Mouse (Mus musculus) MEL (cell line): ENCODE results near the gene Atg2a. TPM values are rescaled to one million over a fixed set of nuclear protein-coding genes. Genes with fewer than 3 reads are reported as not detected.

Experiments used
- DNase-seq: peaks from one replicate; pipeline ENCODE4 v3.0.0; 2011; ENCODE audit warnings: low read depth, low spot score
- H3K27ac ChIP-seq: 2 replicates; pipeline ENCODE4 v1.5.1; 2012; ENCODE audit warnings: low read depth, mild to moderate bottlenecking, control low read depth, low read length, moderate library complexity; ENCODE audit not compliant: control insufficient read depth
- H3K27me3 ChIP-seq, 2 experiments: fragments of 150-350 bp in 1 of 2; sonication (generic) in 1 of 2; 2 replicates each; pipeline ENCODE4 v1.6.1; 2012; ENCODE audit warnings: low read length in 2 of 2, mild to moderate bottlenecking in 2 of 2, improper control_type of control experiment in 1 of 2, moderate library complexity in 1 of 2; ENCODE audit not compliant: insufficient read depth in 2 of 2, control insufficient read depth in 1 of 2
- H3K36me3 ChIP-seq, 2 experiments: 2 replicates each; pipeline ENCODE4 v1.6.1; 2012 to 2014; ENCODE audit warnings: low read length in 2 of 2, improper control_type of control experiment in 1 of 2, inconsistent platforms in 1 of 2, mild to moderate bottlenecking in 1 of 2; ENCODE audit not compliant: insufficient read depth in 2 of 2, control insufficient read depth in 1 of 2
- H3K4me1 ChIP-seq, 2 experiments: fragments of 150-350 bp in 1 of 2; sonication (generic) in 1 of 2; 2 replicates each; pipeline ENCODE4 v1.6.1; 2012; ENCODE audit warnings: low read length in 2 of 2, improper control_type of control experiment in 1 of 2, mild to moderate bottlenecking in 1 of 2; ENCODE audit not compliant: insufficient read depth in 2 of 2, control insufficient read depth in 1 of 2
- H3K4me3 ChIP-seq, 2 experiments: fragments of 150-350 bp in 1 of 2; sonication (generic) in 1 of 2; 2 replicates each; pipeline ENCODE4 v1.5.1; 2012; ENCODE audit warnings: low read depth in 2 of 2, low read length in 2 of 2, mild to moderate bottlenecking in 2 of 2, moderate library complexity in 2 of 2, control low read depth in 1 of 2, improper control_type of control experiment in 1 of 2; ENCODE audit not compliant: control insufficient read depth in 1 of 2, insufficient read depth in 1 of 2
- H3K79me2 ChIP-seq: 2 replicates; pipeline ENCODE4 v1.6.1; 2012; ENCODE audit warnings: mild to moderate bottlenecking, low read length, moderate library complexity; ENCODE audit not compliant: control insufficient read depth, poor library complexity, insufficient read depth
- H3K9ac ChIP-seq: 2 replicates; pipeline ENCODE4 v1.6.1; 2012; ENCODE audit warnings: low read depth, mild to moderate bottlenecking, control low read depth, low read length, moderate library complexity; ENCODE audit not compliant: control insufficient read depth, poor library complexity, severe bottlenecking
- H3K9me3 ChIP-seq: fragments of 150-350 bp; sonication (generic); replicated peaks from 2 replicates; pipeline ENCODE4 v1.6.1; 2012; ENCODE audit warnings: mild to moderate bottlenecking, low read length, improper control_type of control experiment, moderate library complexity; ENCODE audit not compliant: insufficient read depth
- CHD1 ChIP-seq: IDR thresholded peaks from 2 replicates; pipeline ENCODE4 v1.6.1; 2012; ENCODE audit warnings: low read depth, mild to moderate bottlenecking, inconsistent platforms, low read length, improper control_type of control experiment
- E2F4 ChIP-seq: IDR thresholded peaks from 2 replicates; pipeline ENCODE4 v1.6.1; 2011; ENCODE audit warnings: low read depth, low read length, improper control_type of control experiment, borderline replicate concordance
- EP300 ChIP-seq, 2 experiments: IDR thresholded peaks; 2 replicates each; pipeline ENCODE4 v1.6.1; 2011; ENCODE audit warnings: improper control_type of control experiment in 2 of 2, low read length in 2 of 2, low read depth in 1 of 2, mild to moderate bottlenecking in 1 of 2
- ETS1 ChIP-seq: IDR thresholded peaks from 2 replicates; pipeline ENCODE4 v1.6.1; 2012; ENCODE audit warnings: low read depth, mild to moderate bottlenecking, inconsistent platforms, low read length, improper control_type of control experiment, moderate library complexity
- GATA1 ChIP-seq: IDR thresholded peaks from 2 replicates; pipeline ENCODE4 v1.6.1; 2011; ENCODE audit warnings: low read depth, low read length, improper control_type of control experiment
- KAT2A ChIP-seq: conservative IDR thresholded peaks from 2 replicates; pipeline ENCODE4 v1.6.1; 2012; ENCODE audit warnings: low read depth, low read length, improper control_type of control experiment, inconsistent platforms
- MAFK ChIP-seq: IDR thresholded peaks from 2 replicates; pipeline ENCODE4 v1.6.1; 2011; ENCODE audit warnings: low read depth, mild to moderate bottlenecking, low read length, improper control_type of control experiment, borderline replicate concordance
- MAX ChIP-seq: IDR thresholded peaks from 2 replicates; pipeline ENCODE4 v1.6.1; 2011; ENCODE audit warnings: low read length, improper control_type of control experiment
- MXI1 ChIP-seq: IDR thresholded peaks from 2 replicates; pipeline ENCODE4 v1.6.1; 2011; ENCODE audit warnings: mild to moderate bottlenecking, low read depth, low read length, improper control_type of control experiment
- NELFE ChIP-seq: IDR thresholded peaks from 2 replicates; pipeline ENCODE4 v1.6.1; 2011; ENCODE audit warnings: low read depth, low read length, improper control_type of control experiment
- POLR2AphosphoS5 ChIP-seq: IDR thresholded peaks from 2 replicates; pipeline ENCODE4 v1.6.1; 2012; ENCODE audit warnings: low read depth, borderline replicate concordance, mild to moderate bottlenecking, inconsistent platforms, low read length, moderate library complexity, mixed read lengths
- RCOR1 ChIP-seq: IDR thresholded peaks from 2 replicates; pipeline ENCODE4 v1.6.1; 2012; ENCODE audit warnings: low read depth, mild to moderate bottlenecking, inconsistent platforms, low read length, improper control_type of control experiment
- SIN3A ChIP-seq: IDR thresholded peaks from 2 replicates; pipeline ENCODE4 v1.6.1; 2012; ENCODE audit warnings: low read length, improper control_type of control experiment, inconsistent platforms
- SMC3 ChIP-seq: IDR thresholded peaks from 2 replicates; pipeline ENCODE4 v1.6.1; 2011; ENCODE audit warnings: low read depth, low read length, improper control_type of control experiment
- TAL1 ChIP-seq: IDR thresholded peaks from 2 replicates; pipeline ENCODE4 v1.6.1; 2012; ENCODE audit warnings: mild to moderate bottlenecking, inconsistent platforms, low read length, moderate library complexity, mixed read lengths
- TBP ChIP-seq: IDR thresholded peaks from 2 replicates; pipeline ENCODE4 v1.8.0; 2011; ENCODE audit warnings: low read depth, low read length, improper control_type of control experiment
- TCF12 ChIP-seq: IDR thresholded peaks from 2 replicates; pipeline ENCODE4 v1.6.1; 2014; ENCODE audit warnings: low read depth, mild to moderate bottlenecking, inconsistent platforms, low read length, improper control_type of control experiment, moderate library complexity
- USF1 ChIP-seq: IDR thresholded peaks from 2 replicates; pipeline ENCODE4 v1.6.1; 2014; ENCODE audit warnings: low read depth, mild to moderate bottlenecking, inconsistent platforms, low read length, improper control_type of control experiment, moderate library complexity
- USF2 ChIP-seq, 2 experiments: IDR thresholded peaks; 2 replicates each; pipeline ENCODE4 v1.6.1; 2011 to 2012; ENCODE audit warnings: improper control_type of control experiment in 2 of 2, low read length in 2 of 2, borderline replicate concordance in 1 of 2, inconsistent platforms in 1 of 2, low read depth in 1 of 2, mild to moderate bottlenecking in 1 of 2; ENCODE audit not compliant: insufficient read depth in 1 of 2
- ZKSCAN1 ChIP-seq: IDR thresholded peaks from 2 replicates; pipeline ENCODE4 v1.6.1; 2012; ENCODE audit warnings: low read depth, mild to moderate bottlenecking, inconsistent platforms, low read length, improper control_type of control experiment, moderate library complexity
- ZMIZ1 ChIP-seq: IDR thresholded peaks from 2 replicates; pipeline ENCODE4 v1.6.1; 2012; ENCODE audit warnings: low read depth, mild to moderate bottlenecking, inconsistent platforms, low read length, improper control_type of control experiment, moderate library complexity
- ZNF384 ChIP-seq: IDR thresholded peaks from 2 replicates; pipeline ENCODE4 v1.6.1; 2012; ENCODE audit warnings: low read depth, mild to moderate bottlenecking, inconsistent platforms, low read length, improper control_type of control experiment
- polyA plus RNA-seq, 2 experiments: library from polyadenylated mRNA; stranded (reverse) in 1 of 2; unstranded in 1 of 2; fragments of >175 nt in 1 of 2; fragments of >200 nt in 1 of 2; gene quantifications; 2 replicates each; pipeline versions ENCODE4 v1.2.1 to v1.2.4; 2012; ENCODE audit warnings: low replicate concordance in 2 of 2, low read depth in 1 of 2; ENCODE audit not compliant: insufficient read length in 2 of 2, insufficient read depth in 1 of 2, missing spikeins in 1 of 2
- total RNA-seq: library from RNA; depleted of rRNA; stranded (reverse); fragments of 300-350 nt; gene quantifications from 2 replicates; pipeline ENCODE4 v1.2.3, GENCODE M21; 2012

Gene Atg2a
- total and polyA plus RNA-seq, 3 experiments: 7.9 to 21.7 TPM; not detected in 1

DNA sequence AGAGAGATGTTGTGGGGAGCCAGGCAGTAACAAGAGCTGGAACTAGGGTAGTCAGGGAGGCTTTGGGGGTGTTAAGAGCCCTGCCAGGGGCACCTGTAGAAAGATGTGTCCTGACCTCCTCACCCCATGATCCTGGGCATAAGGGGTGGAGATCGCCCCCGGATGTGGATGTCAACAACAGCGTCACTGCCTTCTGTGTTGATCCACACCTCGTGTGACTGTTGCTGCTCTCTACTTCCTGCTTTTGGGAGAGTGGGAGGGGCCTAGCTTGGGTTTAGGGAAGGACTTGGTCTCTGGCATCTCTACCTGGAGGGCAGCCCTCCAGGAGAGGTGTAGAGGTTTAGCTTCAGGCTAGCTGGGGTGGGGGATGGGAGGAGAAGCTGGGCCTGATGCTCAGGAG is 813 bp downstream of the Atg2a start (continued):
- TF ChIP-seq MAX: peak; percentile 95
- peak; percentile 95 for TF ChIP-seq MXI1
- TF ChIP-seq ETS1: peak; percentile 51
- no peak for TF ChIP-seq USF2 (IDR thresholded peaks at IDR 0.05; ENCODE audit: borderline replicate concordance in 1 of 2, insufficient read depth in 1 of 2, low read depth in 1 of 2, low read length in 2 of 2)
- no peak for TF ChIP-seq RCOR1
- TF ChIP-seq CHD1: no peak
- peak; percentile 99 for TF ChIP-seq SIN3A
- TF ChIP-seq ZKSCAN1: no peak

DNA sequence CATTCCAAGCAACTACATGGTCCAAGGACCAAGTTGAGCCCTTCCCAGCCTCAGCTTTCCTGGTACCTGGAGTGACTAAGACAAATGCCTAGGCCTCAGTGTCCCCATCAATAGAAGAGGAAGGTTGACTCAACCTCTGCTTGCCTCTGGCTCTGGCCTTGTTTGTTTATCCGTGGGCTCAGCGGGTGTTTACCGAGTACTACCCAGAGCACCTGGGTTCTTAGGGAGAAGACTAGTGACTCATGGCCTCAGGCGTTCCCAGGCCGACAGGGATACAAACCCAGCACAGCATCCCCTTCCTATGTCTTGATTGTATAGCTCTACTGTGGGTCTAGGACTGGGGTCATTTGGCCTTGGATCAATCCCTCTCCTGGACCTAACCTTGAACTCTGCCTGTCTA is 1.8 kb downstream of the Atg2a start:
- Histone ChIP-seq H3K36me3 (peaks cover 0 to 17% of the 10 kb centered on the region in 2 experiments; a peak in 3 of 4 replicates), H3K27me3 (no peaks in the 10 kb centered on the region), H3K9ac (no peak overlapping the region), H3K79me2 (peaks cover 11% of the 10 kb centered on the region), H3K4me1 (peaks cover 5 to 28% of the 10 kb centered on the region in 2 experiments), H3K4me3 (no peak overlapping the region), H3K27ac (no peak overlapping the region), H3K9me3 (no peaks in the 10 kb centered on the region)
- TF ChIP-seq USF1 (no peak), SMC3 (no peak), MXI1 (no peak), NELFE (no peak), ZMIZ1 (no peak), TCF12 (no peak), ZNF384 (no peak), TBP (no peak), KAT2A (no peak)
- no peak for DNase-seq

- no peaks in the 10 kb centered on the region for H3K27me3 ChIP-seq
- DNase-seq: no peak
- TF ChIP-seq ETS1: no peak
- no peak for TF ChIP-seq GATA1
- no peak for TF ChIP-seq NELFE
- TF ChIP-seq MAFK: no peak
- TF ChIP-seq POLR2AphosphoS5: no peak
- TF ChIP-seq TBP: no peak
- TF ChIP-seq TAL1: no peak
- no peak for TF ChIP-seq EP300 (IDR thresholded peaks at IDR 0.05; ENCODE audit: low read depth in 1 of 2, low read length in 2 of 2)
- TF ChIP-seq E2F4: no peak
- peaks cover 11% of the 10 kb centered on the region for H3K79me2 ChIP-seq
- H3K27ac ChIP-seq: no peak overlapping the region
- peaks cover 0 to 10% of the 10 kb centered on the region in 2 experiments; a peak in 1 of 4 replicates for H3K4me1 ChIP-seq
- no peak overlapping the region for H3K9ac ChIP-seq
- H3K9me3 ChIP-seq: no peaks in the 10 kb centered on the region
- no peak overlapping the region for H3K4me3 ChIP-seq
- peaks cover 0 to 2% of the 10 kb centered on the region in 2 experiments; a peak in 3 of 4 replicates for H3K36me3 ChIP-seq
Measured at GRCm38 (mm10) chr19:6245806-6246205, 4.3 kb downstream of the Atg2a start.
